Mouse (Mus musculus) embryonic facial prominence, embryonic 14.5 days (tissue): ENCODE data around the gene P3h1. TPM values are rescaled to one million over a fixed set of nuclear protein-coding genes. Genes with fewer than 3 reads are reported as not detected.
A peak's percentile ranks its signal among the peaks of the same experiment; 100 is the strongest.
"Not testable (repeated sequence)": the region's sequence is repeated elsewhere in the genome, so short reads cannot be mapped to it uniquely, and the experiment has no call there.

Source experiments
- ATAC-seq: fragments of 200-750 bp; cut with Nextera tagmentation; 2 replicates; pipeline ENCODE4 v1.8.0; 2017; ENCODE audit warnings: low read depth, moderate number of reproducible peaks, moderate TSS enrichment
- DNase-seq: peaks from one replicate; pipeline ENCODE4 v3.0.0-alpha.2; 2015; ENCODE audit warnings: low spot score
- H3K27ac ChIP-seq: fragments of 300-500 bp; sonication (generic); replicated peaks from 2 replicates; pipeline ENCODE4 v1.5.1; 2014; ENCODE audit warnings: low read depth, mild to moderate bottlenecking, low read length, moderate library complexity
- H3K27me3 ChIP-seq: fragments of 300-500 bp; sonication (generic); replicated peaks from 2 replicates; pipeline ENCODE4 v1.6.1; 2014; ENCODE audit warnings: low read length; ENCODE audit not compliant: control insufficient read depth, insufficient read depth
- H3K36me3 ChIP-seq: fragments of 300-500 bp; sonication (generic); 2 replicates; pipeline ENCODE4 v1.6.1; 2014; ENCODE audit warnings: low read length, mixed read lengths; ENCODE audit not compliant: control insufficient read depth, insufficient read depth
- H3K4me1 ChIP-seq: fragments of 300-500 bp; sonication (generic); 2 replicates; pipeline ENCODE4 v1.6.1; 2014; ENCODE audit warnings: antibody characterized with exemption, low read length; ENCODE audit not compliant: control insufficient read depth, insufficient read depth
- H3K4me2 ChIP-seq: fragments of 300-500 bp; sonication (generic); 2 replicates; pipeline ENCODE4 v1.6.1; 2014; ENCODE audit warnings: low read depth, mild to moderate bottlenecking, low read length, moderate library complexity, mixed read lengths
- H3K4me3 ChIP-seq: fragments of 300-500 bp; sonication (generic); 2 replicates; pipeline ENCODE4 v1.5.1; 2014; ENCODE audit warnings: low read depth, mild to moderate bottlenecking, low read length
- H3K9ac ChIP-seq: fragments of 300-500 bp; sonication (generic); 2 replicates; pipeline ENCODE4 v1.6.1; 2014; ENCODE audit warnings: low read depth, mild to moderate bottlenecking, low read length, moderate library complexity, mixed read lengths
- H3K9me3 ChIP-seq: fragments of 300-500 bp; sonication (generic); 2 replicates; pipeline ENCODE4 v1.6.1; 2016; ENCODE audit warnings: low read length; ENCODE audit not compliant: control insufficient read depth
- WGBS: fragments of 180-500 bp; shearing (Covaris S2); extraction: QIAGEN DNeasy Blood & Tissue Kit; methylation state at CpG from one replicate; pipeline ENCODE4 v1.1.7; 2014; 5-methylcytosine and 5-hydroxymethylcytosine counted together
- polyA plus RNA-seq: library from polyadenylated mRNA; unstranded; fragments of >200 nt; fragmentation: Nextera tagmentation; extraction: Ambion mirVana; gene quantifications from 2 replicates; pipeline ENCODE4 v1.2.1, GENCODE M21; 2014

Gene P3h1
- polyA plus RNA-seq, 1 experiment from 2014 or later = 100 TPM

GRCm38 (mm10) chr4:119275226-119275625 lies 42.5 kb downstream of the P3h1 start:
- Histone ChIP-seq H3K4me1 (no peaks in the 10 kb centered on the region), H3K27ac (no peak overlapping the region; the same call in 1 of the 2 replicates), H3K4me2 (no peak overlapping the region), H3K36me3 (peaks cover 95% of the 10 kb centered on the region), H3K4me3 (no peak overlapping the region), H3K9me3 (no peaks in the 10 kb centered on the region), H3K27me3 (no peaks in the 10 kb centered on the region), H3K9ac (no peak overlapping the region)
- DNase-seq (no peak), ATAC-seq (no peak)
- WGBS = 75% methylated on average over 2 of the region's 2 CpGs

- no peak for ATAC-seq
- WGBS = 78% methylated on average over 2 of the region's 2 CpGs
- no peak for DNase-seq
- Histone ChIP-seq H3K4me3 (no peak overlapping the region), H3K27me3 (no peaks in the 10 kb centered on the region), H3K36me3 (peaks cover 94% of the 10 kb centered on the region), H3K9ac (no peak overlapping the region), H3K9me3 (no peaks in the 10 kb centered on the region), H3K27ac (no peak overlapping the region; the same call in 1 of the 2 replicates), H3K4me1 (no peaks in the 10 kb centered on the region), H3K4me2 (no peak overlapping the region)
These were observed 43.0 kb downstream of the P3h1 start for GRCm38 (mm10) chr4:119275726-119276125.

GRCm38 (mm10) chr4:119278784-119279183 lies 46.1 kb downstream of the P3h1 start:
- ATAC-seq, H3K4me3 ChIP-seq, DNase-seq, H3K27me3 ChIP-seq, H3K4me2 ChIP-seq, H3K27ac ChIP-seq, H3K4me1 ChIP-seq, H3K9me3 ChIP-seq, H3K9ac ChIP-seq: not testable (repeated sequence)
- 88% methylated on average over 15 of the region's 15 CpGs for WGBS
- peaks cover 93% of the 10 kb centered on the region for H3K36me3 ChIP-seq

GRCm38 (mm10) chr4:119284861-119285260 lies 52.1 kb downstream of the P3h1 start:
- WGBS = 89% methylated on average over 1 of the region's 1 CpGs
- no peak overlapping the region for H3K4me3 ChIP-seq
- ATAC-seq (no peak), DNase-seq (no peak)
- H3K36me3 ChIP-seq = peaks cover 85% of the 10 kb centered on the region
- H3K27ac ChIP-seq = no peak overlapping the region
- no peaks in the 10 kb centered on the region for H3K27me3 ChIP-seq
- H3K4me2 ChIP-seq = no peak overlapping the region
- H3K9me3 ChIP-seq = no peaks in the 10 kb centered on the region
- H3K4me1 ChIP-seq = no peaks in the 10 kb centered on the region
- no peak overlapping the region for H3K9ac ChIP-seq

- no peak overlapping the region for H3K27ac ChIP-seq
- no peak overlapping the region for H3K4me2 ChIP-seq
- no peak overlapping the region for H3K4me3 ChIP-seq
- 86% methylated on average over 2 of the region's 2 CpGs for WGBS
- H3K9me3 ChIP-seq = no peaks in the 10 kb centered on the region
- no peak overlapping the region for H3K9ac ChIP-seq
- DNase-seq (no peak), ATAC-seq (no peak)
- H3K36me3 ChIP-seq = peaks cover 85% of the 10 kb centered on the region
- H3K4me1 ChIP-seq = no peaks in the 10 kb centered on the region
- no peaks in the 10 kb centered on the region for H3K27me3 ChIP-seq
These were observed 52.6 kb downstream of the P3h1 start for GRCm38 (mm10) chr4:119285336-119285735.

GRCm38 (mm10) chr4:119291921-119292320 lies 59.2 kb downstream of the P3h1 start:
- WGBS = 80% methylated on average over 1 of the region's 1 CpGs

GRCm38 (mm10) chr4:119292771-119293573 lies 60.3 kb downstream of the P3h1 start:
- under 1% methylated on average over 24 of the region's 24 CpGs for WGBS
- DNase-seq (peak; percentile 83), ATAC-seq (peak; percentile 17; the same call in 1 of the 2 replicates)
- H3K9ac ChIP-seq = peak overlapping the region; percentile 92
- peak overlapping the region; percentile 46; the same call in 1 of the 2 replicates for H3K27ac ChIP-seq
- peak overlapping the region; percentile 91 for H3K4me3 ChIP-seq
- peaks cover 26% of the 10 kb centered on the region for H3K36me3 ChIP-seq
- peaks cover 7% of the 10 kb centered on the region for H3K4me1 ChIP-seq
- no peaks in the 10 kb centered on the region for H3K27me3 ChIP-seq
- H3K4me2 ChIP-seq = peak overlapping the region; percentile 79
- H3K9me3 ChIP-seq = no peaks in the 10 kb centered on the region

More at GRCm38 (mm10) chr4:119291921-119292320, 59.2 kb downstream of the P3h1 start:
- Histone ChIP-seq H3K27ac (no peak overlapping the region), H3K9ac (peak overlapping the region; percentile 92), H3K36me3 (peaks cover 35% of the 10 kb centered on the region), H3K9me3 (no peaks in the 10 kb centered on the region), H3K4me1 (peaks cover 7% of the 10 kb centered on the region), H3K27me3 (no peaks in the 10 kb centered on the region), H3K4me2 (peak overlapping the region; percentile 79), H3K4me3 (peak overlapping the region; percentile 91)
- no peak for DNase-seq
- no peak for ATAC-seq

- H3K4me2 ChIP-seq = peak overlapping the region; percentile 79
- H3K27ac ChIP-seq = peak overlapping the region; percentile 80
- under 1% methylated on average over 19 of the region's 80 CpGs for WGBS
- H3K4me3 ChIP-seq = peak overlapping the region; percentile 91
- H3K9ac ChIP-seq = peak overlapping the region; percentile 92
- no peaks in the 10 kb centered on the region for H3K9me3 ChIP-seq
- peak; percentile 4 for ATAC-seq
- no peaks in the 10 kb centered on the region for H3K27me3 ChIP-seq
- peak; percentile 21 for DNase-seq
- H3K4me1 ChIP-seq = peaks cover 7% of the 10 kb centered on the region
- H3K36me3 ChIP-seq = peaks cover 21% of the 10 kb centered on the region
These were observed 61.0 kb downstream of the P3h1 start for GRCm38 (mm10) chr4:119293574-119294258.
